Mouse (Mus musculus) midbrain, embryonic 15.5 days (tissue): ENCODE data around the gene Hist1h3f. TPM values are rescaled to one million over a fixed set of nuclear protein-coding genes. Genes with fewer than 3 reads are reported as not detected.

Experiments used
- ATAC-seq: fragments of 200-750 bp; cut with Nextera tagmentation; replicated peaks from 2 replicates; pipeline ENCODE4 v1.8.0; 2017; ENCODE audit warnings: moderate TSS enrichment
- H3K27ac ChIP-seq: fragments of 300-500 bp; sonication (generic); 2 replicates; pipeline ENCODE4 v1.5.1; 2015; ENCODE audit warnings: mild to moderate bottlenecking, inconsistent platforms
- H3K27me3 ChIP-seq: fragments of 300-500 bp; sonication (generic); replicated peaks from 2 replicates; pipeline ENCODE4 v1.6.1; 2015; ENCODE audit warnings: inconsistent platforms
- H3K36me3 ChIP-seq: fragments of 300-500 bp; sonication (generic); replicated peaks from 2 replicates; pipeline ENCODE4 v1.6.1; 2015; ENCODE audit warnings: inconsistent platforms
- H3K4me1 ChIP-seq: fragments of 300-500 bp; sonication (generic); 2 replicates; pipeline ENCODE4 v1.6.1; 2015; ENCODE audit warnings: inconsistent platforms
- H3K4me2 ChIP-seq: fragments of 300-500 bp; sonication (generic); 2 replicates; pipeline ENCODE4 v1.6.1; 2015; ENCODE audit warnings: inconsistent platforms, mild to moderate bottlenecking, moderate library complexity
- H3K4me3 ChIP-seq: fragments of 300-500 bp; sonication (generic); 2 replicates; pipeline ENCODE4 v1.5.1; 2015; ENCODE audit warnings: mild to moderate bottlenecking, inconsistent platforms
- H3K9ac ChIP-seq: fragments of 300-500 bp; sonication (generic); 2 replicates; pipeline ENCODE4 v1.6.1; 2015; ENCODE audit warnings: mild to moderate bottlenecking, inconsistent platforms
- H3K9me3 ChIP-seq: fragments of 300-500 bp; sonication (generic); 2 replicates; pipeline ENCODE4 v1.6.1; 2016; ENCODE audit warnings: inconsistent platforms
- WGBS: fragments of 180-500 bp; shearing (Covaris S2); methylation state at CpG from one replicate; pipeline ENCODE4 v1.1.7; 2015; ENCODE audit warnings: mixed read lengths; 5-methylcytosine and 5-hydroxymethylcytosine counted together
- polyA plus RNA-seq: library from polyadenylated mRNA; unstranded; fragments of >200 nt; fragmentation: Nextera tagmentation; extraction: Ambion mirVana; gene quantifications from 2 replicates; pipeline ENCODE4 v1.2.1, GENCODE M21; 2015

Hist1h3f gene
- 0.27 and 0.32 TPM in 2 replicates for polyA plus RNA-seq

- peak within 1 kb of the TSS; percentile 91 for H3K27ac ChIP-seq
- ATAC-seq, result peak; percentile 97
- peaks cover 5% of the 10 kb centered on the region for H3K4me1 ChIP-seq
- H3K27me3 ChIP-seq, result no peaks in the 10 kb centered on the region
- 1% methylated on average over 31 of the region's 45 CpGs for WGBS
- H3K4me3 ChIP-seq, result peak within 1 kb of the TSS; percentile 52
- H3K9me3 ChIP-seq, result no peaks in the 10 kb centered on the region
- H3K4me2 ChIP-seq, result peak within 1 kb of the TSS; percentile 86
- H3K9ac ChIP-seq, result peak within 1 kb of the TSS; percentile 58
- H3K36me3 ChIP-seq, result no peaks in the 10 kb centered on the region
Measured at GRCm38 (mm10) chr13:23543965-23544786, at the start of gene Hist1h3f. Hist1h3f (plus strand) TSS chr13:23544052.

GRCm38 (mm10) chr13:23495526-23495925, 48.3 kb upstream of the Hist1h3f start:
- no peak for ATAC-seq
- H3K27me3 ChIP-seq, result peaks cover 15% of the 10 kb centered on the region; the same call in 1 of the 2 replicates
- H3K27ac ChIP-seq, result no peak overlapping the region
- 73% methylated on average over 6 of the region's 6 CpGs for WGBS
- no peaks in the 10 kb centered on the region for H3K36me3 ChIP-seq
- peaks cover 11% of the 10 kb centered on the region for H3K4me1 ChIP-seq
- H3K9me3 ChIP-seq, result no peaks in the 10 kb centered on the region
- H3K4me2 ChIP-seq, result no peak overlapping the region
- no peak overlapping the region for H3K4me3 ChIP-seq
- H3K9ac ChIP-seq, result no peak overlapping the region

DNA sequence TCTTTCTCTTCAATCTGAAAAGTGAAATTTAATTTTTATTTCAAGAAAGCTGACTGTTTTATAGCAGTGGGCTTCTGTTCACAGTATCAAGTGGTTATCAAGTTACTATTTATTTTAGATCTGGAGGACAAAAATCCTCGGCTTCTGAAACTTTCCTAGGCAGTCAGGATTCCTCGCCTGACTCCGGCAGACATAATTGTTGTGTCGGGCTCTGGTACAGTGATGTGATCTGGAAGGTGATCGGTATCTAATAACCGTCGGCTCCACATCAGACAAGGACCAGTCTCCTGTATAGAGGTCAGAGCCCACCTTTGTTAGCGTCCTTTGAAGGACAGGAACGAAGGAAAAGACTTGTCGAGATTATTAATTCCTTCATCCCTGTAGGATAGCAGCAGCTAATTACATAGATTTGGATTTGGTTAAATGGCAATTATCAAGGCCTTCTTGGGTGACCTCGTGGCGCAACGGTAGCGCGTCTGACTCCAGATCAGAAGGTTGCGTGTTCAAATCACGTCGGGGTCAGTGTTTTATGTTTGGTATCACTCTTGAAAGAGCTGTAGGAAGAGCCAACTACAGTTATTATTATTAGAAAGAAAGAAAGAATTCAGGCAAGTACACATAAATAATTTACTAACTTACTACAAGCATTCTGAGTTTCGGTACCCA, 46.1 kb upstream of the Hist1h3f start:
- H3K36me3 ChIP-seq, result no peaks in the 10 kb centered on the region
- peaks cover 4% of the 10 kb centered on the region; the same call in 1 of the 2 replicates for H3K4me1 ChIP-seq
- 4% methylated on average over 19 of the region's 19 CpGs for WGBS
- H3K4me3 ChIP-seq, result peak overlapping the region; percentile 21
- H3K27ac ChIP-seq, result no peak overlapping the region
- no peak for ATAC-seq
- no peaks in the 10 kb centered on the region for H3K9me3 ChIP-seq
- H3K27me3 ChIP-seq, result peaks cover 15% of the 10 kb centered on the region; the same call in 1 of the 2 replicates
- H3K9ac ChIP-seq, result no peak overlapping the region
- peak overlapping the region; percentile 33 for H3K4me2 ChIP-seq

DNA sequence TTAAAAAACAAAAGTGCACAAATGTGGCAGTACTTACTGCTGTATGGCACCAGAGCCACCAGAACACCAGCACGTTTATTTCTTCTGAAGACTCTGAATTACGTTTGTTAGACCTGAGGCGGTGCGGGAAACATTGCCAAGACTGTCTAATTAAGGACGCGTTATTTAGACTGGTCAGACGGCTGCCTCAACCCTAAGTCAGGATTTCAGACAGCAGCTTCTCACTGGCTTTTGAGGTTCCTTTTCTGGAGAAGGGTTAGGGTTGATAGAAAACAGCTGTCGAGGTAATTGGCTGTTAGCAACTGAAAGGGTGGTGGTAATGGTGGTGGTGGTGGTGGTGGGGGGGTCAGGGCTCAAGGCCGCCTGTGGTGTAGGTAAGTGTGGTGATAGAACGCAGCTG, 45.2 kb upstream of the Hist1h3f start:
- no peaks in the 10 kb centered on the region for H3K36me3 ChIP-seq
- H3K4me1 ChIP-seq, result peaks cover 4% of the 10 kb centered on the region
- no peaks in the 10 kb centered on the region for H3K9me3 ChIP-seq
- peak overlapping the region; percentile 21 for H3K4me3 ChIP-seq
- no peak for ATAC-seq
- no peak overlapping the region for H3K9ac ChIP-seq
- WGBS, result 6% methylated on average over 10 of the region's 10 CpGs
- peak overlapping the region; percentile 33 for H3K4me2 ChIP-seq
- peaks cover 15% of the 10 kb centered on the region; the same call in 1 of the 2 replicates for H3K27me3 ChIP-seq
- H3K27ac ChIP-seq, result no peak overlapping the region

DNA sequence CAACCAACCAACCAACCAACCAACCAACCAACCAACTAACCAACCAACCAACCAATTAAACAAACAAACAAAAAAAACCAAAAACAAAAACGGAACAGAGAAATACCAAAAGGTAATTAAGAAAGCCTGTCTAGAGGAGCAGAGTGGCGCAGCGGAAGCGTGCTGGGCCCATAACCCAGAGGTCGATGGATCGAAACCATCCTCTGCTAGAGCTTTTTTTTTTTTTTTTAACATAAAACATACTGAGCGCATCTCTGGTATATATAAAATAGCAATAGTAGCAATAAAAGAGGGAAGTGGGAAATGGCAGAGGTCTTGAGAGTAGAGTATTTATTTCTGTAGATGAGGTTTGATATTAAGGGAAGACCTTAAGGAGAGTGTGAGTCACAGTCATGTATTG, 43.9 kb upstream of the Hist1h3f start:
- H3K4me2 ChIP-seq, result no peak overlapping the region
- H3K9me3 ChIP-seq, result no peaks in the 10 kb centered on the region
- H3K36me3 ChIP-seq, result no peaks in the 10 kb centered on the region
- H3K27ac ChIP-seq, result no peak overlapping the region
- H3K9ac ChIP-seq, result no peak overlapping the region
- H3K27me3 ChIP-seq, result peaks cover 15% of the 10 kb centered on the region; the same call in 1 of the 2 replicates
- no peak overlapping the region for H3K4me3 ChIP-seq
- WGBS, result 8% methylated on average over 7 of the region's 7 CpGs
- peaks cover 4% of the 10 kb centered on the region for H3K4me1 ChIP-seq
- no peak for ATAC-seq

GRCm38 (mm10) chr13:23500424-23501200, 43.2 kb upstream of the Hist1h3f start:
- WGBS, result 2% methylated on average over 17 of the region's 17 CpGs
- peaks cover 15% of the 10 kb centered on the region; the same call in 1 of the 2 replicates for H3K27me3 ChIP-seq
- peaks cover 5% of the 10 kb centered on the region for H3K4me1 ChIP-seq
- no peak overlapping the region for H3K4me3 ChIP-seq
- no peak overlapping the region for H3K4me2 ChIP-seq
- H3K9me3 ChIP-seq, result no peaks in the 10 kb centered on the region
- ATAC-seq, result peak; percentile 57
- no peaks in the 10 kb centered on the region for H3K36me3 ChIP-seq
- H3K27ac ChIP-seq, result no peak overlapping the region
- no peak overlapping the region for H3K9ac ChIP-seq

DNA sequence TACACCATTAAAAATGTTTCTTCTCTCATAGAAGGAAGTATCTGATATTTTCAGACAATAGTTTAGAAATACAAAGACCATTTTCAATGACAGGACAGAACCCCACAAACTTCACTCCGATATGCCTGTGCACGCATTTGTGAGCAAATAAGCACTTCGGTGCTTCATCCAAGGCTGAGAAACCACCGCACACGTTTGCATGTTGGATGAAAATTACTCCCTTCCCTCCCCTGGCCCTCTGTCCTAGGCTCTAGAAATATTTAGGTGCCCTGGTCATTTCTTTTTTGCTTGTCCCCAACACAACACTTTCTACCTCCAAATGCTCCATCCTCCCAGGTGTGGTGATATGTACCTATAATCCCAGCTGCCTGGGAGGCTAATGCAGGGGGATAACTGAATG, 42.3 kb upstream of the Hist1h3f start:
- Histone ChIP-seq H3K9ac (no peak overlapping the region), H3K4me3 (no peak overlapping the region), H3K27ac (no peak overlapping the region), H3K4me2 (no peak overlapping the region), H3K4me1 (peaks cover 10% of the 10 kb centered on the region), H3K27me3 (peaks cover 18% of the 10 kb centered on the region; the same call in 1 of the 2 replicates), H3K36me3 (no peaks in the 10 kb centered on the region), H3K9me3 (no peaks in the 10 kb centered on the region)
- WGBS, result 30% methylated on average over 5 of the region's 5 CpGs
- ATAC-seq, result no peak

DNA sequence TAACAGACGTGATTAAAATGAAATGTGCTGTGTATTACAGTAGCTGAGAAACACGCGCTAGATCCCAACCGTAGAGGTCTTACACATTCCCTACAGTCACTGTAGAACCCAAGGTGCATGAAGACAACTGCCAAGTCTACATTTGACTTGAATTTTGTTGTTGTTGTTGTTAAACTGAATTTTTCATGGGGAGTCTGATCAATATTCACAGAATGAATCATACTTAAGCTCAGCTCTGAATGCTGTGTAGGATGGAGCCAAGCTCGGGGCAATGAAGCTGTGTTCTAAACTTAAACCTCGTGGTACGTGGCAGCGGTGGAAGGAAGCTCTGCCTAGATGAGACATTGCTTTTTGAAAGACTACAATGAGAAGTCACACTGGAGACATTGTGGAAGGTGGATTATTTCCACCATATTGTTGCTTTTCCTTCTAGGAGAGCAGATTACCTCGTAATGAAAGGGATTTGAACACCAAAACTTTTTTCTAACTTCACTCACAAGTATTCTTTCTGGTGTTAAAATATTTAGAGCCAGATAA, 41.8 kb upstream of the Hist1h3f start:
- Histone ChIP-seq H3K9ac (no peak overlapping the region), H3K9me3 (no peaks in the 10 kb centered on the region), H3K36me3 (no peaks in the 10 kb centered on the region), H3K4me2 (no peak overlapping the region), H3K4me3 (no peak overlapping the region), H3K4me1 (peaks cover 10% of the 10 kb centered on the region), H3K27me3 (peaks cover 17% of the 10 kb centered on the region; the same call in 1 of the 2 replicates), H3K27ac (no peak overlapping the region)
- 38% methylated on average over 9 of the region's 9 CpGs for WGBS
- no peak for ATAC-seq

DNA sequence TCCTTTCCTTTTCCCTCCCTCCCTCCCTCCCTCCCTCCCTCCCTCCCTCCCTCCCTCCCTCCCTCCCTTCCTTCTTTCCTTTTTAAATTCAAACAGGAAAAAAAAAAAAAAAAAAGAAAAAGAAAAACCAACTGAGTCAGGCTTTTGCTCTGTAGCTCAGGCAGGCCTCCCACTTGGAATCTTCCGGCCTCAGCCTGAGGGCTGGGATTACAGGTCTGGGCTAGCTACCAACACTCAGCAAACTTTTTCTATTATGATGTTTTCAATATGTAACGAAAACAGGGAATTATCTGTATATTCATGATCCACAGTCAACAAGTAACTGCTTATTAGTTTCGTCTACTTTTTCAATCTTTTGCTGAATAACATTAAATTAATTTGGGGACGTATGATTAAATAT, 40.9 kb upstream of the Hist1h3f start:
- WGBS, result 40% methylated on average over 4 of the region's 4 CpGs
- Histone ChIP-seq H3K9ac (no peak overlapping the region), H3K9me3 (no peaks in the 10 kb centered on the region), H3K4me2 (no peak overlapping the region), H3K4me3 (no peak overlapping the region), H3K27me3 (peaks cover 16% of the 10 kb centered on the region; the same call in 1 of the 2 replicates), H3K27ac (no peak overlapping the region), H3K36me3 (no peaks in the 10 kb centered on the region), H3K4me1 (peaks cover 10% of the 10 kb centered on the region)
- no peak for ATAC-seq

GRCm38 (mm10) chr13:23503797-23504196, 40.1 kb upstream of the Hist1h3f start:
- ATAC-seq, result no peak
- Histone ChIP-seq H3K4me1 (peaks cover 6% of the 10 kb centered on the region), H3K36me3 (no peaks in the 10 kb centered on the region), H3K4me2 (no peak overlapping the region), H3K27me3 (peaks cover 15% of the 10 kb centered on the region; the same call in 1 of the 2 replicates), H3K9me3 (no peaks in the 10 kb centered on the region), H3K27ac (no peak overlapping the region), H3K9ac (no peak overlapping the region), H3K4me3 (no peak overlapping the region)
- 1% methylated on average over 9 of the region's 9 CpGs for WGBS

DNA sequence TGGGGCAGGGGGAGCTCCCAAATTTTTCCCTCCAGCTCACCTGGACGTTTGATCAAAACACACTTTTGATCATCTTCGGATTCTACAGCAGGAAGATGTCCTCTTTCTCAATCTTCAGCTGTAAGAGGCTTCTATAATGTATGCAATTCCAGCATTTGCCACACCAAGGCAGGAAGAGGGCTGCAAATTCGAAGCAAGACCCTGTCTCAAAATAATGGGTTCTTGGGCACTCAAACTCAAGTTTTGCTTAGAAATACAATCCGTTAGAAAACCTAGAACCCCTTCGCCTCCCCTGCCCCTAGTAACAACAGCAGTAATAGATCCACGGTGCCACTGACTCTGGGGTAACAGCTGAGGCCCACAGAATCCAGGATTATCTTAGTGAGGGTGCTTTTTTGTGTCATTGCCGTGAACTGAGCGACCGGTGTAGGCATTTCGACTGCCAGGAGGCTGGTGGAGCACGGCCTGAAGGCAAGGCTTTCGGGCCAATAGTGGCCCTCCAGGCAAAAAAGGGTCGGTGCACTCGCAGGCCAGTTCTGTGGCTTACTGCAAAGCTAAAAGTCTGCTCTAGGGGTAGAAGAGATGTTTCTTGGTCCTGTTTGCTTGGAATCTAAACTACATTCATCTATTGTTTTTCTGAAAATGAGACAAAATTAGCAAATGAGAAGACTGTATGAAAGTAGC, 38.0 kb upstream of the Hist1h3f start:
- Histone ChIP-seq H3K4me2 (peak overlapping the region; percentile 32), H3K9me3 (no peaks in the 10 kb centered on the region), H3K9ac (no peak overlapping the region), H3K36me3 (no peaks in the 10 kb centered on the region), H3K4me3 (peak overlapping the region; percentile 1; the same call in 1 of the 2 replicates), H3K4me1 (peaks cover 6% of the 10 kb centered on the region), H3K27me3 (peaks cover 8% of the 10 kb centered on the region; the same call in 1 of the 2 replicates), H3K27ac (no peak overlapping the region)
- ATAC-seq, result no peak
- WGBS, result 7% methylated on average over 14 of the region's 14 CpGs
